Mouse (Mus musculus) neural tube, embryonic 13.5 days (tissue): ENCODE measurements around the gene Reg3a. TPM values are rescaled to one million over a fixed set of nuclear protein-coding genes. Genes with fewer than 3 reads are reported as not detected.
"Not testable (repeated sequence)": the region's sequence is repeated elsewhere in the genome, so short reads cannot be mapped to it uniquely, and the experiment has no call there.

Experiments
- ATAC-seq: fragments of 200-750 bp; cut with Nextera tagmentation; 2 replicates; pipeline ENCODE4 v1.8.0; 2017; ENCODE audit warnings: low read depth, mild to moderate bottlenecking, moderate TSS enrichment, moderate library complexity
- H3K27ac ChIP-seq: fragments of 300-500 bp; sonication (generic); replicated peaks from 2 replicates; pipeline ENCODE4 v1.5.1; 2015; ENCODE audit warnings: moderate library complexity, mild to moderate bottlenecking, inconsistent platforms
- H3K27me3 ChIP-seq: fragments of 300-500 bp; sonication (generic); 2 replicates; pipeline ENCODE4 v1.6.1; 2015; ENCODE audit warnings: mild to moderate bottlenecking, inconsistent platforms
- H3K36me3 ChIP-seq: fragments of 300-500 bp; sonication (generic); 2 replicates; pipeline ENCODE4 v1.6.1; 2015; ENCODE audit warnings: mild to moderate bottlenecking, inconsistent platforms
- H3K4me1 ChIP-seq: fragments of 300-500 bp; sonication (generic); replicated peaks from 2 replicates; pipeline ENCODE4 v1.6.1; 2015; ENCODE audit warnings: inconsistent platforms
- H3K4me2 ChIP-seq: fragments of 300-500 bp; sonication (generic); 2 replicates; pipeline ENCODE4 v1.6.1; 2015; ENCODE audit warnings: inconsistent platforms, mild to moderate bottlenecking, moderate library complexity
- H3K4me3 ChIP-seq: fragments of 300-500 bp; sonication (generic); 2 replicates; pipeline ENCODE4 v1.5.1; 2015; ENCODE audit warnings: mild to moderate bottlenecking, inconsistent platforms
- H3K9ac ChIP-seq: fragments of 300-500 bp; sonication (generic); 2 replicates; pipeline ENCODE4 v1.6.1; 2015; ENCODE audit warnings: moderate library complexity, mild to moderate bottlenecking, inconsistent platforms
- H3K9me3 ChIP-seq: fragments of 300-500 bp; sonication (generic); 2 replicates; pipeline ENCODE4 v1.6.1; 2016; ENCODE audit warnings: inconsistent platforms
- WGBS: fragments of 180-500 bp; shearing (Covaris S2); methylation state at CpG from one replicate; pipeline ENCODE4 v1.1.7; 2015; 5-methylcytosine and 5-hydroxymethylcytosine counted together
- polyA plus RNA-seq: library from polyadenylated mRNA; unstranded; fragments of >200 nt; fragmentation: Nextera tagmentation; extraction: Ambion mirVana; gene quantifications from 2 replicates; pipeline ENCODE4 v1.2.1, GENCODE M21; 2015

Gene Reg3a
- not detected in 2 replicates for polyA plus RNA-seq

DNA sequence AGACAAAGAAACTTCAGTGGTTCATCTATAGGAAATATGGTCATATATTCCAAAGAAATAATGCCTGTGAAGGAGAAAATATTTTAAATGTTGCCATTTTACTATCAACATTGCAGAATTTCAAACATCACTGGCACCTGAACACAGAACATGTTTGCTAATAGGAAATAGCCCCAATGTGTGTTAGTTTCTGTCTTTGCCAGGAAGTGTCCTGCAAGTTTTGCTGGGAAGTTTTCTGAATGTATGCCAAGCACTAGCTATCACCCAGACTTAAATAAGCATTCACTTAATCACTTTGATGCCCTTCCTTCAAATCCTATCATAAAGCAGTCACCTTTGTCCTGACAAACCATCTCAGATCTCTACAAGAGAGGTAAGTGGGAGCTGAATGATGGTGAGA, at the start of gene Reg3a:
Reg3a (plus strand) TSS at position 301 of the 400 bp plus-strand sequence.
- no peaks in the 10 kb centered on the region for H3K4me1 ChIP-seq
- no peak within 1 kb of the TSS for H3K27ac ChIP-seq
- H3K36me3 ChIP-seq = no peaks in the 10 kb centered on the region
- no peak within 1 kb of the TSS for H3K9ac ChIP-seq
- H3K4me3 ChIP-seq = no peak within 1 kb of the TSS
- H3K9me3 ChIP-seq = no peaks in the 10 kb centered on the region
- H3K27me3 ChIP-seq = no peaks in the 10 kb centered on the region
- no peak within 1 kb of the TSS for H3K4me2 ChIP-seq
- no peak for ATAC-seq

DNA sequence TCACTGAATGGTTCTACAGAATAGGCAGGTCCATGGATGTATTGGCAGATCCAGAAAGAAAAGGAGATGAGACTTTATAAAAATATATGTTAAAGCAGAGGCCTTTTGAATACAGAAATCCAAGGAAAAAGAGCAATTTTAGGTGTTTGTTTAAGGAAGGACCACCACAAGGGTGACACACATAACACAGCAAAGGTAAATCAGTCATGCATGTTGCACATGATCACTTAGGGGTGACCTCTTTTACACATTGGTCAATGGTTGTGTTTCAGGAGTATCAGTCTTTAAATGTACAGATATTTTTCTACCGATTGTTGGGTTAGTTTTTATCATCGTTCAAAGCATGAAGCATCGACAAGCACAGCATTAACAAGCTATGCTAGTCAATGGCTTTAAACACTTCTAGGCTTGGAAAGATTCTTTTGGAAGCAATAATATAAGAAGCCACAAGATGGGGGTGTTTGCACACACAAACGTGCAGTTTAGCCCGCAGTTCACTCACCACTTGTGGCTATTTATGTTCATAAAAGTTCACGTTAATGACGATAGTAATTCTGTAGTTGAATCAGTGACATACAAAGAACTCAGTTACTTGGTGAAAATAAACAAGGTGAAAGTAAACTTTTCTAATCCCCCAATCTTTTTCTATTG, 48.5 kb upstream of the Reg3a start:
- Histone ChIP-seq H3K27ac (no peak overlapping the region), H3K9me3 (no peaks in the 10 kb centered on the region), H3K9ac (no peak overlapping the region), H3K27me3 (no peaks in the 10 kb centered on the region), H3K36me3 (no peaks in the 10 kb centered on the region), H3K4me3 (no peak overlapping the region), H3K4me1 (no peaks in the 10 kb centered on the region), H3K4me2 (no peak overlapping the region)
- peak; percentile 74; the same call in 1 of the 2 replicates for ATAC-seq
- WGBS = 37% methylated on average over 7 of the region's 7 CpGs

DNA sequence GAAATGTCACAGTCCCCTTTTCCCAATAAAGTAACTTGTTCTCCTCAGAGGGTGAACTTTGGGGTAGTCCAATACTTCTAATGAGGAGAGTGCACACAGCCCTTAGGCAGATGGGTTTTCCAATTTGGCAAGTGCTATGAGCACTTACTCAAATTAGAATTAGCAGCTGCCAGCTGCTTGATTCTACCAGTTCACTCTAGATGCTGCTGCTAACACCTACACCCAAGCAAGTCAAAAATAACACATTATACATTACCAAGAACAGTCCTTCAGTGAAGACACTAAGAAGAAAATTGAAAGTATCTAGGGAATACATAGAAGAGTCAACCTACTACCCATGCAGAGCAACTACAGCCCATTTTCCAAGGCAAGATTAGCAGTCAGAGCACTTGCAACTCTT, 40.2 kb upstream of the Reg3a start:
- Histone ChIP-seq H3K36me3 (no peaks in the 10 kb centered on the region), H3K27ac (no peak overlapping the region), H3K4me1 (no peaks in the 10 kb centered on the region), H3K4me2 (no peak overlapping the region), H3K4me3 (no peak overlapping the region), H3K9me3 (no peaks in the 10 kb centered on the region), H3K27me3 (no peaks in the 10 kb centered on the region), H3K9ac (no peak overlapping the region)
- ATAC-seq = no peak

DNA sequence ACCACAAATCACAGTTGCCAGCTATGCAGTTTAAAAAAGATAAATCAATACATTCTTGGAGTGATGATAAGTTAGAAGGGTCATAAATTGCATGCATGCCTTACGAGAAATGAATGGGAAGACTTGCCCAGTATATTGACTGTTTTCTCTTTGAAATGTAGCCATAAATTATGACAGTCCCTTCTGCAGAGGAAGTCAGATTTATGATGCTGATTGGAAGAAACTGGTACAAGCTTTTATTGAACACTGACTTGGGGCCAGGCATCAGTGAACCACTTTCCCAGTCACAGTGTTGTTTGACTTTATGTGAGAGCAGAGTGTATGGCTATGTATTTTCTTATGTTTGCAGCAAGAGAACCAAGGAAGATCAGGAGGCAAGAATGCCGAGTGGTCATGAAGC, 38.8 kb upstream of the Reg3a start:
- no peak overlapping the region for H3K4me3 ChIP-seq
- ATAC-seq = 0 out of 2 replicates have a peak, but pooled peaks have one; percentile 19
- no peak overlapping the region for H3K27ac ChIP-seq
- H3K27me3 ChIP-seq = no peaks in the 10 kb centered on the region
- WGBS = 59% methylated on average over 2 of the region's 2 CpGs
- H3K9me3 ChIP-seq = no peaks in the 10 kb centered on the region
- H3K4me2 ChIP-seq = no peak overlapping the region
- H3K9ac ChIP-seq = no peak overlapping the region
- no peaks in the 10 kb centered on the region for H3K36me3 ChIP-seq
- H3K4me1 ChIP-seq = no peaks in the 10 kb centered on the region

DNA sequence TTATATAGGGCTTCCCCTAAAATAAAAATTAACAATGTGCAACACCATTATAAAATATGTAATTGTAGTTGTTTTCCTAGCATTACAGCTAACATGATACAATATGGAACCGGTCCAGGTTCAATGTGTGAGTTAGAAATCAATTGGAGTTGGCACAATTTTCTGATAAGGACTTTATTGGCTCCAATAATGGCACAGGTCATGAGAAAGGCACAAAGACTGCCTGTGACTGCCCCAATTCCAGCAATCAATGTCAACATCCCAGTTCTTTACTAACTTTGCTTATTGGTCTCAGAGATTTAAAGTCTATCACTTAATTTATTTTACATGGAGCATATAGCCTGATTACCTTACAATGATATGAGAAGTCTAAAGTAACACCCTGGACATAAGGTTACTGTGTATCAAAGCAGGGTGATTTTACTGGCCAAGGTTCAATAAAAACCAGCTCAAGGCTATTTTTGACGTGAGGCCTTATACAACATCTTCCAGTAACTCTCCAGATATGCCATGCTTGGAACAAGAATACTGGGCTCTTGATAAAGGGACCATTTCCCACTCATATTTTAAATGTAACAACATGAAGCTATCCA, 18.4 kb upstream of the Reg3a start:
- no peak overlapping the region for H3K27ac ChIP-seq
- H3K4me1 ChIP-seq = no peaks in the 10 kb centered on the region
- no peak for ATAC-seq
- 75% methylated on average over 2 of the region's 2 CpGs for WGBS
- H3K4me3 ChIP-seq = no peak overlapping the region
- no peaks in the 10 kb centered on the region for H3K27me3 ChIP-seq
- H3K9ac ChIP-seq = no peak overlapping the region
- H3K9me3 ChIP-seq = no peaks in the 10 kb centered on the region
- H3K36me3 ChIP-seq = no peaks in the 10 kb centered on the region
- no peak overlapping the region for H3K4me2 ChIP-seq

DNA sequence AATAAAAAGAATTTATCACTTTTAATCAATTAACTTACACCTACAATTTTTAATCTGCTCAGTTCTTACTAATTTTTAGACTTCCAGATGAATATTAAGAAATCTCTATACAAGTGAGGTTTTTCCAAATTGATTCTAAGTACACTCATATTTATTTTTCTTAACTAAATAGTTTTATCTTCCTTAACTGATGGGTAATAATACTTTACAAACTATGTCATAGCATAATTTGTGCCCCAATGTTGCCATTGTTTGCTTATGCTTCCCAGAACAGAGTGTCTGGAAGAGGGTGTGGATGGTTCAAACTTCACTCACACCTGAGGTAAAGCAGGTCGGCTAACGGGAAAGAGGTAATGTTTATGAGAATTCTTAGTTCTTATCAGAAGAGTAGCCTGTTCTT, 10.2 kb upstream of the Reg3a start, which contains the start of gene Reg3b:
Reg3b (plus strand) TSS at position 301 of the 400 bp plus-strand sequence.
- Histone ChIP-seq H3K4me1 (no peaks in the 10 kb centered on the region), H3K27ac (no peak within 1 kb of the TSS), H3K4me2 (no peak within 1 kb of the TSS), H3K4me3 (no peak within 1 kb of the TSS), H3K27me3 (no peaks in the 10 kb centered on the region), H3K36me3 (no peaks in the 10 kb centered on the region), H3K9ac (no peak within 1 kb of the TSS), H3K9me3 (no peaks in the 10 kb centered on the region)
- WGBS = 93% methylated on average over 2 of the region's 2 CpGs
- no peak for ATAC-seq

DNA sequence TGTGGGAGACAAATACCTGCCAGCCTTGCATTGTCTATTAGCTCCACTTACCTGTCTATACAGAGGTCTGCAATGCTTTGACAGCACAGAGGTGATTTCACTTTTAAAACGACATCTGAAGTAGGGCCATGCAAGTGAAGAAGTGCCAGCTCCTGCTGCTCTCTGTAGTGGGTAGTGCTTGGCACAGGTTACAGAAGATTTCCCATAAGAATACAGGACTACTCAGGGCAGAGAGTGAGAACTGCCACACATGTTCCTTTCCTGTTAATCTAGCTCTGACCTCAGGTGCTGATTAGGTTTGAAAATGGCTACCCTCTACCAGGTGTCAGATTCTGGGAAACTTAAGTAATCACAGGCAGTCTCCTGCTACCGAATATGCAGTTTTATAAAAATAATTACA, 1.7 kb upstream of the Reg3a start, which contains the start of gene Reg3d:
Reg3d (minus strand) TSS at position 101 of the 400 bp plus-strand sequence.
- H3K36me3 ChIP-seq = no peaks in the 10 kb centered on the region
- 82% methylated on average over 2 of the region's 2 CpGs for WGBS

DNA sequence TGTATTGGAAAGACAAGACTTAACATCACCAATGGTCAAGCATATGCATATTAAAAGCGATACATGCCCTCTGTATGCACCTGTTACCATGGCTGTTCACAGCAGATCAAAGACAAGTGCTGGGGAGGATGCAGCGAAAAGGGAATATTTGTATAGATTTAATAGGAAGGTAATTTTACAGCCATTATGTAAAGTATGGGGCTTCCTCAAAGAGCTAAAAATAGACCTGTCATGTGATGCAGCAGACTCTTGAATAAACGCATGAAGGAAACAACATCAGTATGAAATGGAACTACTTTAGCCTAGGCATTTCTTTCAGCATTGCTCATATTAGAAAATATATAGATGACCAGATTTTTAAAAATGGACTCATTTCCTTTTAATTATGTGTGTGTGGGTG, 5.1 kb downstream of the Reg3a start:
- no peaks in the 10 kb centered on the region for H3K27me3 ChIP-seq
- H3K36me3 ChIP-seq = no peaks in the 10 kb centered on the region
- H3K4me1 ChIP-seq = no peaks in the 10 kb centered on the region
- WGBS = 89% methylated on average over 3 of the region's 3 CpGs
- no peaks in the 10 kb centered on the region for H3K9me3 ChIP-seq
- ATAC-seq = no peak
- no peak overlapping the region for H3K4me3 ChIP-seq
- no peak overlapping the region for H3K4me2 ChIP-seq
- H3K27ac ChIP-seq = no peak overlapping the region
- no peak overlapping the region for H3K9ac ChIP-seq

More for the DNA sequence above, 1.7 kb upstream of the Reg3a start, which contains the start of gene Reg3d:
- H3K4me3 ChIP-seq = no peak within 1 kb of the TSS
- no peak within 1 kb of the TSS for H3K4me2 ChIP-seq
- H3K4me1 ChIP-seq = no peaks in the 10 kb centered on the region
- no peaks in the 10 kb centered on the region for H3K27me3 ChIP-seq
- no peak within 1 kb of the TSS for H3K27ac ChIP-seq
- ATAC-seq = no peak
- no peaks in the 10 kb centered on the region for H3K9me3 ChIP-seq
- H3K9ac ChIP-seq = no peak within 1 kb of the TSS

DNA sequence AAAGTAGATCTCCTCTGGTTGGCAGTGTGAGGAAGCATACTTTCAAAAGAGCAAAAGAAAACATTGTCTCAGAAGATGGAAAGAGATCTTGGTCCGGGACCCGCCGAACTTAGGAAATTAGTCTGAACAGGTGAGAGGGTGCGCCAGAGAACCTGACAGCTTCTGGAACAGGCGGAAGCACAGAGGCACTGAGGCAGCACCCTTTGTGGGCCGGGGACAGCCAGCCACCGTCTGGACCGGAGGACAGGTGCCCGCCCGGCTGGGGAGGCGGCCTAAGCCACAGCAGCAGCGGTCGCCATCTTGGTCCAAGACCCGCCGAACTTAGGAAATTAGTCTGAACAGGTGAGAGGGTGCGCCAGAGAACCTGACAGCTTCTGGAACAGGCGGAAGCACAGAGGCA, 14.8 kb downstream of the Reg3a start, which contains the start of gene Reg2:
Reg2 (plus strand) TSS at position 301 of the 400 bp plus-strand sequence.
- not testable (repeated sequence) for H3K4me3 ChIP-seq, H3K4me1 ChIP-seq, H3K4me2 ChIP-seq, H3K27me3 ChIP-seq, H3K27ac ChIP-seq, H3K9me3 ChIP-seq, H3K9ac ChIP-seq, H3K36me3 ChIP-seq, ATAC-seq
- WGBS = 98% methylated on average over 4 of the region's 17 CpGs

DNA sequence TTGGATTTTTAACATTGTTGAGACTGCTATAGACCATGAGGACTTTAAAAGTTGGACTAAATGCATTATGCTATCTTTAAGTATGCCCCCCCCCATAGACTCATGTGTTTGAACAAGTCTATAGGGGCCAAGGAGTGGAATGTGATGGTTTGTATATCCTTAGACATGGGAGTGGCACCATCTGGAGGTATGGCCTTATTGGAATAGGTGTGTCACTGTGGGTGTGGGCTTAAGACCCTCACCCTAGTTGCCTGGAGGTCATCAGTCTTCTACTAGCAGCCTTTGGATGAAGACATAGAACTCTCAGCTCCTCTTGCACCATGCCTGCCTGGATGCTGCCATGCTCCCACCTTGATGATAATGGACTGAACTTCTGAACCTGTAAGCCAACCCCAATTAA, 41.9 kb downstream of the Reg3a start, which contains the start of gene Reg1:
Reg1 (plus strand) TSS at position 301 of the 400 bp plus-strand sequence.
- H3K27ac ChIP-seq, H3K4me3 ChIP-seq, H3K4me2 ChIP-seq, H3K27me3 ChIP-seq, H3K9me3 ChIP-seq, H3K4me1 ChIP-seq, ATAC-seq, H3K9ac ChIP-seq, H3K36me3 ChIP-seq: not testable (repeated sequence)

DNA sequence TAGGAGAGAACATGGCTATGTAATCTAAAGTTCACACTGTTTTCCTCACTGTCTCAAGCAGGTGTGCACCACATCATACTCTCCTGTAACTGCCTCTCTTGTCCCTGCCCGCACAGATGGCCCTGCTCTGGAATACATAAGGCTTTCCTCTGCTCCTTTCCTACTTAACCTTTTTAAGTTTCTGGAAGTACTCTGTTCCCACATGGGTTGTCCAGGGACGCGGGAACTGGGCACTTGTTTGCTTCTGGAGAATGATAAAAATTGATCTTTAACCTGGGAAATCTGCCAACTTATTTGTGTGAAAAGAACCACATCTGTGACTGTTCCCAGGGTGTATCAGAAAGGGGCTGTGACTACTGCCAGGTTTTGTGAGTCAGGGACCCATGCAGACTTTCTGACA, 45.0 kb downstream of the Reg3a start:
- 92% methylated on average over 3 of the region's 3 CpGs for WGBS
- H3K9me3 ChIP-seq = no peaks in the 10 kb centered on the region
- H3K27ac ChIP-seq = no peak overlapping the region
- H3K4me3 ChIP-seq = no peak overlapping the region
- H3K36me3 ChIP-seq = no peaks in the 10 kb centered on the region
- H3K4me2 ChIP-seq = no peak overlapping the region
- no peaks in the 10 kb centered on the region for H3K27me3 ChIP-seq
- H3K9ac ChIP-seq = no peak overlapping the region
- no peak for ATAC-seq
- no peaks in the 10 kb centered on the region for H3K4me1 ChIP-seq
